Mouse (Mus musculus) Muller cell, postnatal 12 days (primary cell): ENCODE results near the gene Glg1.
"Not testable (repeated sequence)": the region's sequence is repeated elsewhere in the genome, so short reads cannot be mapped to it uniquely, and the experiment has no call there.

Experiments used
- DNase-seq: peaks from one replicate; pipeline ENCODE4 v3.0.0-alpha.2; 2015; ENCODE audit errors: inconsistent ontology term

Glg1 gene

DNA sequence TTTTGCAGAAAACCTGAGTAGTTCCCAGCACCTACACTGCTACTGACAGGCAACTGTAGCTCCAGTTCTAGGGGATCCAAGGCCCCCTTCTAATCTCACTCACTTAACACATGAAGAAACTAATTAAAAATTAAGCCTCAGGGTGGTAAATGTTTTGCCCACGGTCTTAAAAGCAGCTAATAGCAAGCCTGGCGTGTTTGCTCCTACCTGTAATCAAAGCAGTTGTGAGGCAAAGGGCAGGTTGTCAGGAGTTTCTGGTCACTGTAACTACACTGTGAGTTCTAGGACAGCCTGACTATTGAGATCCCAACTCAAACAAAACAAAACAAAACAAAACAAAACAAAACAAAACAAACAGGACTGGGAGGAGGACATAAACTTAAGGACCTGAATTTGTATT is 8.9 kb downstream of the Glg1 start:
- DNase-seq, result no peak

DNA sequence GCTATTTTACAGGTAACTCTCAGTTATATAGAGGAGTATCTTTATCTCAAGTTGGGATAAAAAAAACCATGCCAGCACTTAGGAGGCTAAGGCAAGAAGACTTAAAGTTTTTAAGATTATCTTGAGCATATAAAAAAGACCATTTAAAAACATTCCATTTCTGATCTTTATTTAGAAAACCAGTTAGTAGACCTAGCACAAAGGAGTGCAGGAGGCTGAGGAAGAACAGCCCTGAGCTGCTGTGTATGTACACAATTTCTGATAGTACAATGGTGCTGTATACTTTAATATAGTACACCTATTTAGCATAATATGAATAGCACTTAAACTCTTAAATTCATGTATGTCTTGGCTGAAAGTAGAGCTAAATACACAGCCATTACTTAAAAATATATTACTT is 10.9 kb downstream of the Glg1 start:
- DNase-seq, result no peak

DNA sequence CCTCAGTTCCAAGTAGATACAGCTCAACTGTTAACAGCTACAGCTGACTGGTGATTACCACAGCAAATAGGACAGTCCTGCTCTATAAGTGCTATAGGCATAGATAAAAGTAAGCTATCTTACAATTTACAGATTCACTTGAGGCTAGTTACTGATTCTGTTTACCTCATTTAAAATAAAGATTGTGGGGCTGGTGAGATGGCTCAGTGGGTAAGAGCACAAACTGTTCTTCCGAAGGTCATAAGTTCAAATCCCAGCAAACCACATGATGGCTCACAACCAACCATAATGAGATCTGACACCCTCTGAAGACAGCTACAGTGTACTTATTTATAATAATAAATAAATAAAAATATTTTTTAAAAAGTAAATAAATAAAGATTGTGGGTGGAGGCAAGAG is 12.2 kb downstream of the Glg1 start:
- not testable (repeated sequence) for DNase-seq

DNA sequence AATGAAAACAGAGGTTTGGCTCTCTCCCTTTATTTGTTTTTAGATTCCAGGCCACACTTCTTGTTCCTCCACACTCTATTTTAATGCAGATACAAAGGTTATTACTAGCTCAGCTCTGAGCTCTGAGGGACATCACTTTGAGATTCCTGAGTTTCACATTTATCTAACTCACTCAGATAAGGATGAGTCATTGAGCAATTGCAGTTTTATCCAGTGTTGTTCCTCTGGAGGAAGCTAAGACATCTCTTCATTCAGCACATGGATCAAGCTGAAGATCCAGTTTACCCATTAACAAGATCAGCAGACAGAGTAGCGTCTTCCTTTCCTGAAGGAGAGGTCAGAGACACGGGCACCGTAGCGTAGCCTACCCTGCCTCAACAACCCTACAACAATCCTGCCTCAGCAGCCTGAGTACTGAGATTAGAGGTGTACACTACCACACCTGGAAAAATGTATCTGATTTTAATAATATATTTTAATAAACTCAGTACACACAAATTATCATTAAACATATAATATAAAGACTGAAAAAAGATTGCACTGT is 12.7 kb downstream of the Glg1 start:
- no peak for DNase-seq

DNA sequence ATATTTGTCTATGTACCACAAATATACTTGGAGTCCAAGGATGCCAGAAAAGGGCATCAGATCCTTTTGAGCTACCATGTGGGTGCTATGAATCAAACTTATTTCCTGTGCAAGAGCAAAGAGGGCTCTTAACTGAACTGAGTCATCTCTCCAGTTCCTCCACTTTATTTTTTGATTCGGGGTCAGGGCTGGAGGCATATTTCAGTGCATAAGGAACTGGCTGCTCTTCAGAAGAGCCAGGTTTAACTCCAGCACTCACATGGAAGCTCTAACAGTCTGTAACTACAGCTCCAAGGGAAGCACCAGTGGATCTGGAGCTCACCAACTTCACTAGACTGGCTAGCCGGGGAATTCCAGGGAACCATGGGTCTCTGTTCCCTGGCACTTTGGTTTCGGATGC is 21.7 kb downstream of the Glg1 start:
- peak; percentile 8 for DNase-seq

GRCm38 (mm10) chr8:111233730-111234129 is 25.3 kb downstream of the Glg1 start:
- peak; percentile 56 for DNase-seq

- peak; percentile 57 for DNase-seq
Measured at GRCm38 (mm10) chr8:111224153-111224552, 34.9 kb downstream of the Glg1 start.

DNA sequence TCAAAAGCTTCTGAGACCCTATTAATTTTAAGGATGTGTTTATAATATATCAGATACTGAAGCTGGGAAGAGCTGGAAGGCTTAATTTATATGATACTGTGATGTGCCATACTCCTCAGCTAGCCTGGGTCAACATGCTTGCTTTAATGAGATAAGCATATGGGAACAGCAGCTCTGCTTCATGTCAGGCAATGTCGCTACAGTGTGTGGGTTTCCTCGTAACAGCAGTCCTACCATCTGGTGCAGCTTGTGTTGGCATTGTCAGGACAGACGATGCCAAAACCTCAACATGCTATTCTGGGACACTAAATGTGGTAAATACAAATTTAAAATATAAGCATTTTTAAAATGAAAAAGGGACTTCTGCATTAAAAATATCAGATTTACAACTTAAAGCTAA is 40.9 kb downstream of the Glg1 start:
- no peak for DNase-seq

DNA sequence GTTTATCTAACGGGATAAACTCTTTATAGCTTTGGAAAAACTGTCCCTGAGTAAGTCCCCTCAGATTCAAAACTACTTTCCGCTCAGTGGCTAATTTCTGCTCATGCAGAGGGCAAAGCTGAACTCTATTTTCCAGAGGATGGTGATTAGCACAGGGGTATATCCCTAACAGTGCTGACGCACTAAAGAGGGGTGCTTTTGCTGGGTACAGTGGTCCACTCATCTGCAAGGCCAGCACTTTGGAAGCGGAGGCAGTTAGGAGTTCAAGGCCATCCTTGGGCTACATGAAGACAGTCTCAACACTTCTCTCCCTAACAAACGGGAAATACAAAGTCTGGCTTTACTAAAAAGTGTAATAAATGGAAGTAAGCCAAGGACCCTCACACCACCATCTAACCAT is 45.6 kb downstream of the Glg1 start:
- DNase-seq, result no peak

DNA sequence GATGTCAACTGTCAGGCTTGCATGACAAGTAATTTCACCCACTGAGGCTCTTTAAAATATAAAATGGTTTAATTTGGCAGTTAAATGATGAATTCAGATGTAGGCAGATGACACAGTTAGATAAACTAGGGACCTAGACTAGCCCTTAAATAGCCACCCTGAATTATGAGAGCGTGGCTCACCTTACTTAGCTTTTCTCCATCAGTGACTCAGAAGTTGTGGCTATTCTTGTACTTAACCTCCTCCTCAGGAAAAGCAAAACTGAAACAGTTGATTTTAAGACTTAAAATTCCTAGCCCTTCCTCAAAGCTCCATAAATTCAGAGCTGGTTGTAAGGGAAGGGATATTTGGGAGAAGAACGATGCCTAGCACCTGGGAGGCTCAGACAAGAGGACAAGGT is 47.8 kb downstream of the Glg1 start:
- no peak for DNase-seq

- peak; percentile 34 for DNase-seq
Measured at GRCm38 (mm10) chr8:111209874-111210273, 49.1 kb downstream of the Glg1 start.

- DNase-seq, result no peak
Measured at GRCm38 (mm10) chr8:111206321-111206720, 52.7 kb downstream of the Glg1 start.

DNA sequence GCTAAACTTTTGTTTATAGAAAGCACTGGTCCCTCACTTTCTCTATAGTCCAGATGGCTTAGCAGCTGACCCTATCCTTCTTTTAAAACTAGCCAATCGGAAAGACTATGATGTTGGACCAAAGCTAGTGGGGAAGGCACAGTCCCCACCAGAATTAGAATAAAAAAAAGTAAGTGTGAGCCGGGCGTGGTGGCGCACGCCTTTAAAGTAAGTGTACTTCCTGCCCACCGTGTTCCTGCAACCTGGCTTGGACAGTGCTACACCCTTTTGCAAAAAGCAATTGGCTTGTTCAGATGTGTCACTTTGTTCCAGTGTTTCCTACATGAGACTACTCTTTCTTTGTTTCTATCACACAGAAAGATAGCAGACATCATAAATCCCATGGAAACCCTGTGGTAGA is 54.0 kb downstream of the Glg1 start:
- no peak for DNase-seq

- DNase-seq, result no peak
Measured at GRCm38 (mm10) chr8:111203341-111203740, 55.7 kb downstream of the Glg1 start.

DNA sequence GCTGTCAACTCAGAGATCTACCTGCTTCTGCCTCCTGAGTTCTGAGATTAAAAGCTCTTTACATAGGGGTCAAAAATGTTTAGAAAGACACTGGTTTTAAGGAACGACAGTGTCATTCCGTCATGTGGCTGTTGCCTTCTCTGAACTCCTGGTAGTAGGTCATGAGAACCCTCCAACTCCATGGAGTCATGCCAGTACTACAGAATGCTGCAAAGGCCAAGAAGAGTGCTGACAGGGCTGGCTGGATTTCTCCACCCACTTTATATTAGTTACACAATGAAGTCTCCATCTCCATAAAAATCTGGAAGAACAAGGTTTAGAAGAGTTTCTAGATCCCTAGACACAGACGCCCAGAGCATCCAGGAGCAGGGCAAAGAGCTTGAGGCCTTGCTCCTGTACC is 61.0 kb downstream of the Glg1 start:
- DNase-seq, result no peak

GRCm38 (mm10) chr8:111196181-111196580 is 62.8 kb downstream of the Glg1 start:
- peak; percentile 63 for DNase-seq

DNA sequence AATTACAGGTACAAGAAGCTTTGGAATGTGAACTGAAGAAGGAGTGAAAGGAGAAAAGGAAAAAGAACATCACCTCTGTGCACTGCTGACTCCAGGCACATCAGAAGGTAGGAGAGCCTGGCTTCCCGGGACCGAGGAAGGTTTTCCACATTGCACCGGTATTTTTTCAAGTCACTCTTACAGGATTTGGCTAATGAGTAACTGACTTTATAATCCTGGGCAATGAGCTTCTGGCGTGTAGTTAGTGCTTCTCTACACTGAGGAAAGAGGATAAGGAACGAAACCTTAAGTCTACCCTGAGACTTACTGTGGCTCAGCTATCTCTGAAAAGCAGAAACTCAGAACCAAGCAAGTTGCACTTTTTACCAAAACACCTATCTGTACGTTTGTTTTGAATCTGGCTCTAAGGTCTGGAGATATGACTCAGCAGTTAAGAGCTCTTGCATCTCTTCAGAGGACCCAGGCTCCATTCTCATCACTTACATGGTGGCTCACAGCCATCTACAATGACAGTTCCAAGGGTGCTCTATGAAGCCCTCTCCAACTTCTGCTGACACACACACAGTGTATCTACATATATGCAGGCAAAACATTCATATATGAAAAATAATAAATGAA is 70.3 kb downstream of the Glg1 start:
- DNase-seq, result no peak

- DNase-seq, result no peak
Measured at GRCm38 (mm10) chr8:111187470-111187869, 71.5 kb downstream of the Glg1 start.

DNA sequence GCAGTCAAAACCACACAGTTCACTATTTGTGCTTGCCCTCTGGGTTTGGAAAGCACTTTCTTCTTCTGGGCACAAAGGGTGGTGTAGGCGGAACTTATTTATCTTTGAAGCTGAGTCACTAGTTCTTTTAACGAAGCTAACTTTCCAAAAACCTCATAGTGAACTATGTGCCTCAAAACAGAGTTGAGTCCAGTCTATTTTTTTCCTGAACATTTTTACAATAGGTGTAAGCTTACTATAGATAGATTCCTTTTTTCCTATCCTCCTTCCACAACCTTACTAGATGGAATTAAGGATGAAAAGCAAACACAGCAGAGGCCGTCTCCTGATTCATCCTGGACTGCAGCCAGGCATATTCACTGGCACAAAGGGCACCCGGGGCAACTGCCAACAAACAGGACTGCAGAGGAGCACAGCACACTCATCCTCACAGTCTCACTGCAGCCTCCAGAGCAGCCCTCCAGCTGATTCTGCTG is 73.5 kb downstream of the Glg1 start:
- peak; percentile 86 for DNase-seq

GRCm38 (mm10) chr8:111171661-111172060 is 87.4 kb downstream of the Glg1 start:
- no peak for DNase-seq

- peak; percentile 22 for DNase-seq
Measured at GRCm38 (mm10) chr8:111157617-111158016, 101.4 kb downstream of the Glg1 start.

DNA sequence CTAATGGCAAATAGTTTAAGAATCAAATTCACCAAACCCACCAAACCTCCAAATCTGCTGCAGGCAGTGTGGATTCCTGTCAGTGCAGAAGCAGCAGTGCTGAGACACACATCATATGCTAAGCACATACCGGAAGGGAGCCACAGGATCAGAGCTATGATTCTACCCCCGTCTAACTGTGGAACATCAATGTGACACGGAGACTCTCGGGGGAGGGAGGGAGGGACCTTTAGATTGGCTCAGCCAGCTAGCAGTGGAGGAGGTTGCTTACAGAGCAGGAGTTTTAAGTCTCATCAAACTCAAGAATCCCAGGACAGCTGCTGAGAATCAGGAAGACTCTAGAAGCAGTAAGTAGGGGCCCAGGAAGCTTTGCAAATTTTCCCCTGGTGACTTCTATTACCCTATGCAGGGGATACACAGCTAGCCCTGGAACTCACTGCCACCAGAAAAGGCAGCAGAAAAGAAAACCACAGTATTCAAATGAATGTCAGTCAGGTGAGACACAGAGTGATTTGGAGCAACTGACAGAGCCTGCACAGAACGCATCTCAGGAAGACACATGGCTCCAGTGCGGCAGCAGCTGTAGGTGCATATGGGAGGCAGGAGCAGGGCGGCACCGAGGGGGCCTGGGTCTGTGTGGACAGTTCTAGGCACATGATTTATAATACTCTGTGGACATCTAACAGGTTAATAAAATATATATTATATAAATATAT is 103.1 kb downstream of the Glg1 start:
- no peak for DNase-seq

- peak; percentile 97 for DNase-seq
Measured at GRCm38 (mm10) chr8:111145460-111146012, 113.5 kb downstream of the Glg1 start.
